Mouse (Mus musculus): ENCODE measurements around the gene Acap1. TPM values are rescaled to one million over a fixed set of nuclear protein-coding genes. Genes with fewer than 3 reads are reported as not detected.
A peak's percentile ranks its signal among the peaks of the same experiment; 100 is the strongest.

The Acap1 gene
- polyA plus RNA-seq, 1 experiment from 2014 or later: 5.2 TPM

DNA sequence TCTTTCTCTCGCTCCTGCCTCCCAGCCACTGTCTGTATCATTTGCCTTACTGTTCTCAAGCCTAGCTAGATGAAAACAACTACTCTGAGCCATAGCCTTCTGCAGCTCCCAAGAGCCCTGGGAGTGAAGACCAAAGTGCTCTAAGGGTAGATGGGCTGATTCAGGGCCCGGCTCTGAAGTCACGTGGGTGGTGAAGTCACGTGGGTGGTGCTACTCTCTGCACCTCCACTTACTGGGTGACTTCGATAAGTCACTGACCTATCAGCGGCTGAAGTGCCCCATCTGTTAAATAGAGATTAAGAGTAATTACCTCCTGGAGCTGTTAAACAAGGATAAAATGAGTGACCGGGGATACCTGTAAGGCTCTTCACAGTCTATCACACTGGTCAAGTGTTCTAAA lies 41.3 kb downstream of the Acap1 start:
- Histone ChIP-seq H3K9me3 (ENCODE audit: control insufficient read depth, low read length) (no peaks in the 10 kb centered on the region), H3K27me3 (replicated peaks; ENCODE audit: control insufficient read depth, insufficient read depth, low read length) (no peaks in the 10 kb centered on the region), H3K4me2 (ENCODE audit: low read depth, low read length) (no peak overlapping the region), H3K27ac (ENCODE audit: low read length) (peak overlapping the region; percentile 1; the same call in 1 of the 2 replicates), H3K36me3 (ENCODE audit: control insufficient read depth, insufficient read depth, low read length) (peaks cover 15% of the 10 kb centered on the region; the same call in 1 of the 2 replicates), H3K4me1 (ENCODE audit: control insufficient read depth, insufficient read depth, low read length) (peaks cover 5% of the 10 kb centered on the region; the same call in 1 of the 2 replicates), H3K9ac (ENCODE audit: low read depth, low read length) (no peak overlapping the region), H3K4me3 (ENCODE audit: low read length) (no peak overlapping the region)
- 44% methylated on average over 7 of the region's 7 CpGs for WGBS
- peak; percentile 63 for ATAC-seq

DNA sequence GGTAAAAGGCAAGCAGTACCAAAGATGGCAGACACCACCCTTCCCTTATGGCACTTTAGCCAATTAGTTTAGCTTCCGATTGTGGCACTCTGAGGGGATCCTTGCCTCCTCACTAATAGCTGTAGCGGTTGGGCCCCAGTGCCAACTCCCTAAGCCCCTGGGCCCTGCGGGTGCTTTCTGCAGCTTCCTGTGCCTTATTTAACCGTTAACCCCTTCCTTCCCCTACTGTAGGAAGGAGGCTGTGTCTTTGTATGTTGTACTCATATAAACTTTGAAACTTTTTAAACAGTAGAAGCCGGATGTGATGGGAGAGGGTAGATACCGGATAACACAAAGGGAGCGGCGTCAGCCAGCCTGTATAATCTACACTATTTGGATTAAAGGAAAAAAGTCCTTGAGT lies 44.6 kb downstream of the Acap1 start:
- 71% methylated on average over 8 of the region's 8 CpGs for WGBS
- Histone ChIP-seq H3K27me3 (replicated peaks; ENCODE audit: control insufficient read depth, insufficient read depth, low read length) (no peaks in the 10 kb centered on the region), H3K9ac (ENCODE audit: low read depth, low read length) (no peak overlapping the region), H3K27ac (ENCODE audit: low read length) (no peak overlapping the region), H3K36me3 (ENCODE audit: control insufficient read depth, insufficient read depth, low read length) (peaks cover 21% of the 10 kb centered on the region; the same call in 1 of the 2 replicates), H3K4me1 (ENCODE audit: control insufficient read depth, insufficient read depth, low read length) (peaks cover 16% of the 10 kb centered on the region), H3K9me3 (ENCODE audit: control insufficient read depth, low read length) (no peaks in the 10 kb centered on the region), H3K4me2 (ENCODE audit: low read depth, low read length) (no peak overlapping the region), H3K4me3 (ENCODE audit: low read length) (no peak overlapping the region)
- no peak for ATAC-seq

DNA sequence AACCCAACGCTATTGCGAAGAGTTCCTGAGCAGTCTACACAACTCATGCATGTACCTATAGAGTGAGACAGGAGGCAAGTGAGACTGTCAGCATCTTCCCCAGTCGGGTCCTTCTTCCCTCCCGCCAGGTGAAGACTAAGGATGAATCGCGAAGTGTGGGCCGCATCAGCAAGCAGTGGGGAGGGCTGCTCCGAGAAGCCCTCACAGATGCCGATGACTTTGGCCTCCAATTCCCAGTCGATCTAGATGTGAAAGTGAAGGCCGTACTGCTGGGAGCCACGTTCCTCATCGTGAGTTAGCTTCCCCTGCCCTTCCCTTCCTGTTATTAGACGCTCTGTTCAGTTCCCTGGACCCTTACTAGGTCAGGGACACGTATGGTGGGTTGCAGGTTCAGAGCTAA lies 45.5 kb downstream of the Acap1 start:
- H3K27me3 ChIP-seq (replicated peaks; ENCODE audit: control insufficient read depth, insufficient read depth, low read length): no peaks in the 10 kb centered on the region
- no peaks in the 10 kb centered on the region for H3K9me3 ChIP-seq (ENCODE audit: control insufficient read depth, low read length)
- peaks cover 21% of the 10 kb centered on the region; the same call in 1 of the 2 replicates for H3K36me3 ChIP-seq (ENCODE audit: control insufficient read depth, insufficient read depth, low read length)
- no peak overlapping the region for H3K9ac ChIP-seq (ENCODE audit: low read depth, low read length)
- no peak overlapping the region for H3K27ac ChIP-seq (ENCODE audit: low read length)
- peaks cover 19% of the 10 kb centered on the region for H3K4me1 ChIP-seq (ENCODE audit: control insufficient read depth, insufficient read depth, low read length)
- 91% methylated on average over 15 of the region's 15 CpGs for WGBS
- no peak overlapping the region for H3K4me2 ChIP-seq (ENCODE audit: low read depth, low read length)
- no peak overlapping the region for H3K4me3 ChIP-seq (ENCODE audit: low read length)
- ATAC-seq: no peak

DNA sequence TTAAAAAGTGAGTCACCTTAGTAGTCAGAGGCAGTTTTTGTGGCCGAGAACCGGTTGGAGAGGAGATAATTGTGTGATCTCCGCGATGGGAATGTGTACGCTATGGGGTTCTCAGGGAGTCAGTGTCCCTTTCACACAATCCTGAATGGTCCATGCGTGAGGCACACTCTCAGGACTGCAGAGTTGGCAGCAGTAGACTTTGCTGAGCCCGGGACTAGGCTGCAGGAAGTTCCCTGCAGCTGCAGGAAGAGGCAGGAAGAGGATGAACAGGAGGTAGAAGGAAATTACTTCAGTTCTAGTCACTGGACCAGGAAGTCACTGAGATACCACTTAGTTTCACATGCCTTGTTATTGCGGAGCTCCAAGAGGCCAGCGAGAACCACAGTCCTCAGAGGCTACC lies 46.2 kb downstream of the Acap1 start:
- 84% methylated on average over 9 of the region's 9 CpGs for WGBS
- Histone ChIP-seq H3K27ac (ENCODE audit: low read length) (0 out of 2 replicates have a peak overlapping the region, but pooled peaks have one; percentile 18), H3K36me3 (ENCODE audit: control insufficient read depth, insufficient read depth, low read length) (peaks cover 21% of the 10 kb centered on the region; the same call in 1 of the 2 replicates), H3K9ac (ENCODE audit: low read depth, low read length) (no peak overlapping the region), H3K4me3 (ENCODE audit: low read length) (no peak overlapping the region), H3K4me2 (ENCODE audit: low read depth, low read length) (no peak overlapping the region), H3K4me1 (ENCODE audit: control insufficient read depth, insufficient read depth, low read length) (peaks cover 19% of the 10 kb centered on the region), H3K9me3 (ENCODE audit: control insufficient read depth, low read length) (no peaks in the 10 kb centered on the region), H3K27me3 (replicated peaks; ENCODE audit: control insufficient read depth, insufficient read depth, low read length) (no peaks in the 10 kb centered on the region)
- ATAC-seq: no peak

DNA sequence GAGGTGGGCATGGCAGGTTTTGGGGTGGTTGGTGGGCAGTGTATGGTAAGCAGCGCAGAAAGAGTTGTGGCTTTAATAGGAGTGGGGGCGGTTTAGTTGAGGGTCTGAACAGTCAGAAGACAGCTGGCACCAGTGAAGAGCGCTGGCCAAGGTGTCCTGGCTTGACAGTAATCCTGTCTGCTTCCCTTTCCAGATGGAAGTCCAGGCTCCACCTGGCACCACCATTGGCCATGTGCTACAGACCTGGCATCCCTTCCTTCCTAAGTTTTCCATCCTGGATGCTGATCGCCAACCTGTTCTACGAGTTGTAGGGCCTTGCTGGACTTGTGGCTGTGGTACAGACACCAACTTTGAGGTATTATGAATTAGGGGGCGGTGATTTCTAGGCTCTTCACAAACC lies 47.3 kb downstream of the Acap1 start:
- Histone ChIP-seq H3K36me3 (ENCODE audit: control insufficient read depth, insufficient read depth, low read length) (peaks cover 21% of the 10 kb centered on the region; the same call in 1 of the 2 replicates), H3K4me3 (ENCODE audit: low read length) (peak overlapping the region; percentile 70; the same call in 1 of the 2 replicates), H3K9me3 (ENCODE audit: control insufficient read depth, low read length) (no peaks in the 10 kb centered on the region), H3K27ac (ENCODE audit: low read length) (no peak overlapping the region), H3K9ac (ENCODE audit: low read depth, low read length) (peak overlapping the region; percentile 73), H3K27me3 (replicated peaks; ENCODE audit: control insufficient read depth, insufficient read depth, low read length) (no peaks in the 10 kb centered on the region), H3K4me1 (ENCODE audit: control insufficient read depth, insufficient read depth, low read length) (peaks cover 19% of the 10 kb centered on the region), H3K4me2 (ENCODE audit: low read depth, low read length) (peak overlapping the region; percentile 80)
- no peak for ATAC-seq
- WGBS: 96% methylated on average over 6 of the region's 6 CpGs

DNA sequence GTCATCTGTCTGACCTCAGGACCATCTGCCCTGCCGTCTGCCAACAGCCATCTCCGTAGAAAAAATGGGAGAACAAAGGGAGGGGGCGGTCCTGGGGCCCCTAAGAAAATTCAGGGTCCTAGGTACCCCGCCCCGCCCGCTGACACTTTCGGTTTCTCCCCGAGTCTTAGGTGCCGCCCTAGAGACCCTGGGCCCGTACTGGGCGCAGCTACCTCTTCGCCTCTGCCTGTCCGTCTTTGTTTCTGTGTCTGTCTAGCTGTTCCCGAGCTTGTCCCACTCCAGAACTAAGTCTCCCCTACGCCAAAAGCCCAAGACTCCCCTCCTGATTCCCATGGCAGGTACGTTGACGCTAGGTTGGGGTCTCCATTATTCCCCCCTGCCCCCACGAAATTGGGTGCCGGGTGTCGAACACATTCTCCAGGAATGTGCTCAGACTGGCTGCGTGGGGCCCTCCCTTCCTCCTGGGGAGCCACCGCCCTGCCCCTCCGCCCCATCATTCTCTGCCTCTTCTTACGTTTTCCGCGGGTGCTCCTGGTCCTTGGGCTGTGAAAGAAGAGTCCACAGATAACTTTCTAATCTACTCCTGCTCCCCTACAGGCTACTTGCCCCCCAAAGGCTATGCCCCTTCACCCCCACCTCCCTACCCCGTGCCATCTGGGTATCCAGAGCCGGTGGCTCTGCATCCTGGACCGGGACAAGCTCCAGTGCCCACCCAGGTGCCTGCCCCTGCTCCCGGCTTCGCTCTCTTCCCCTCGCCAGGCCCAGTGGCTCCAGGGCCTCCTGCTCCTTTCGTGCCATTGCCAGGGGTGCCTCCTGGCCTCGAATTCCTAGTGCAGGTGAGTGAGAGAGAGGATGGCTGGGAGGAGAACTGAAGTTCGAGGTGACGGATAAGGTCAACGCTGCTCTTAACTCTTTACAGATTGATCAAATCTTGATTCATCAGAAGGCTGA lies 48.3 kb downstream of the Acap1 start:
- peaks cover 19% of the 10 kb centered on the region for H3K4me1 ChIP-seq (ENCODE audit: control insufficient read depth, insufficient read depth, low read length)
- WGBS: 7% methylated on average over 37 of the region's 37 CpGs
- H3K9me3 ChIP-seq (ENCODE audit: control insufficient read depth, low read length): no peaks in the 10 kb centered on the region
- H3K27me3 ChIP-seq (replicated peaks; ENCODE audit: control insufficient read depth, insufficient read depth, low read length): no peaks in the 10 kb centered on the region
- H3K9ac ChIP-seq (ENCODE audit: low read depth, low read length): peak overlapping the region; percentile 73
- H3K4me2 ChIP-seq (ENCODE audit: low read depth, low read length): peak overlapping the region; percentile 80
- peak; percentile 62 for ATAC-seq
- peaks cover 21% of the 10 kb centered on the region; the same call in 1 of the 2 replicates for H3K36me3 ChIP-seq (ENCODE audit: control insufficient read depth, insufficient read depth, low read length)
- peak overlapping the region; percentile 70 for H3K4me3 ChIP-seq (ENCODE audit: low read length)
- H3K27ac ChIP-seq (ENCODE audit: low read length): peak overlapping the region; percentile 96

DNA sequence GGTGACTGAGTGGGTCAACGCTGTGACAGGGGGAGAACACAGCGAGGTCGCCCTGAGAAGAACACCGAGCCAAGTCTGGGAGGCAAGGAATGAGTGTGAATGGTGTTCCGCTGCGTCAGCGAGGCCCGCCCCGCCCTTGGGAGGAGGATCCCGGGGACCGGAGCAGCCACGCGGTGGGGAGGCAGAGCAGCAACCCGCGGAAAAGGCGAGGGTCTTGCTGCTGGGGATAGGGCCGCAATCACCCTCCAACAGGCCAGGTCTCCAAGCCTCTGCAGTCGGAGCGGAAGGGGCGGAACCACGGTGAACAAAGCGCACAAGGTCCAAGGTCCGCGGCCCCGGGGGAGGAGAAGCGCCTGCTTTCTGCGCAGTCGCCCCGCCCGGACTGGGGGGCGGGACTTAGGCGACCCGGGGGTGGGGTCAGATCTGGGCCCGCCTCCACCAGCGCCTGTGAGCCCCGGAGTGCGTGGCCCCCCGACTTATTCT lies 49.1 kb downstream of the Acap1 start, which contains the start of gene Plscr3:
Gene Plscr3 (plus strand): TSS at position 179 of the 483 bp plus-strand sequence.
- Histone ChIP-seq H3K4me3 (ENCODE audit: low read length) (peak within 1 kb of the TSS; percentile 70), H3K4me2 (ENCODE audit: low read depth, low read length) (peak within 1 kb of the TSS; percentile 80), H3K27ac (ENCODE audit: low read length) (peak within 1 kb of the TSS; percentile 96), H3K9me3 (ENCODE audit: control insufficient read depth, low read length) (no peaks in the 10 kb centered on the region), H3K27me3 (replicated peaks; ENCODE audit: control insufficient read depth, insufficient read depth, low read length) (no peaks in the 10 kb centered on the region), H3K4me1 (ENCODE audit: control insufficient read depth, insufficient read depth, low read length) (peaks cover 19% of the 10 kb centered on the region), H3K36me3 (ENCODE audit: control insufficient read depth, insufficient read depth, low read length) (peaks cover 15% of the 10 kb centered on the region; the same call in 1 of the 2 replicates), H3K9ac (ENCODE audit: low read depth, low read length) (peak within 1 kb of the TSS; percentile 73)
- WGBS: under 1% methylated on average over 38 of the region's 38 CpGs
- ATAC-seq: peak; percentile 93

DNA sequence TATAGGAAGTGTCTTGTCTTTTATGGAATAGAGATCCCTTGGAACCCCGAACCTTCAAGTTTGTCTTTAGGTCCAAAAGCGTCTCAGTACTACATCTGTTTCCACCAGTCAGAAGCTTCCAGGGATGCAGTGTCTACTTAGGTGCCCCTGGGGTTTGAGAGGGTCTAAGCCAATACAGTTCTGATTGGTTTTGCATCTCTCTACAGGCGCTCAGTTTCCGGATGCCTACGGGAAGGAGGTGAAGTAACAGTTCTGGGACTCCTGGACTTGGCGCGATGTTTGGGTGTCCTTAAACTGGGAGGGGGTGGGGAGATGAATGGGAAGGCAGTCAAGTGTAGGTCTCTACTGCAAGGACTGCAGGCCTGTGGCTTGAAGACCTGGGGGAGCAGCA lies 56.6 kb downstream of the Acap1 start:
- Histone ChIP-seq H3K9ac (ENCODE audit: low read depth, low read length) (peak overlapping the region; percentile 79), H3K4me1 (ENCODE audit: control insufficient read depth, insufficient read depth, low read length) (peaks cover 27% of the 10 kb centered on the region), H3K9me3 (ENCODE audit: control insufficient read depth, low read length) (no peaks in the 10 kb centered on the region), H3K4me2 (ENCODE audit: low read depth, low read length) (peak overlapping the region; percentile 75), H3K27me3 (replicated peaks; ENCODE audit: control insufficient read depth, insufficient read depth, low read length) (peaks cover 5% of the 10 kb centered on the region; the same call in 1 of the 2 replicates), H3K27ac (ENCODE audit: low read length) (peak overlapping the region; percentile 93), H3K4me3 (ENCODE audit: low read length) (peak overlapping the region; percentile 71), H3K36me3 (ENCODE audit: control insufficient read depth, insufficient read depth, low read length) (0 out of 2 replicates have a peak, but pooled peaks cover 3% of the 10 kb centered on the region)
- ATAC-seq: peak; percentile 16; the same call in 1 of the 2 replicates
- WGBS: under 1% methylated on average over 7 of the region's 7 CpGs

Measured in intestine, embryonic 16.5 days (tissue).